Mouse (Mus musculus): Measurements from ENCODE around the gene Map3k15. TPM values are rescaled to one million over a fixed set of nuclear protein-coding genes. Genes with fewer than 3 reads are reported as not detected.

Gene Map3k15
- polyA plus RNA-seq, 1 experiment, result 0.12 TPM

DNA sequence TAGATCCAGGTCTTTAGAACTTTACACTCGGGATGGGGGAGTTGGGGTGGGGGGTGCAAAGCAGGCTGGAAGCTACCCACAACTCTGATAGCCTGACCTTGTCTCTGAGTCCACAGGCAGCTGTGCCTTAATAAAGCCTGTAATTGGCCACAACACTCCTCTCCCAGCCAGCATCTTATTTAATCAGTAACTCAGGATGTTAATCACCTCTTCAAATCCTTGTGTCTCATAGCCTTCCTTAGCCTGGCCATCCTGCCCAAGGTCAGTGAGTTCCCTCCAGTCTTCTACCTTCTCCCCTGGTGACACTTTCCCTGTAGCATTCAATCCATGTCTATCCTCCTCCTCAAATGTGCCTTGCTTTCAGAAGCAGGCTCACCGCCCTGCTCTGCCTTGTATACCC lies 19.2 kb upstream of the Map3k15 start:
- Histone ChIP-seq H3K9me3 (no peaks in the 10 kb centered on the region), H3K4me1 (peaks cover 12% of the 10 kb centered on the region), H3K27me3 (replicated peaks) (peaks cover 16% of the 10 kb centered on the region), H3K36me3 (replicated peaks; ENCODE audit: low read length) (peaks cover 8% of the 10 kb centered on the region), H3K4me3 (replicated peaks) (no peak overlapping the region)
- TF ChIP-seq GATA1 (IDR thresholded peaks at IDR 0.05; ENCODE audit: borderline replicate concordance, low read length), result no peak
- no peak for TF ChIP-seq FLI1 (IDR thresholded peaks at IDR 0.05; ENCODE audit: low read length)

DNA sequence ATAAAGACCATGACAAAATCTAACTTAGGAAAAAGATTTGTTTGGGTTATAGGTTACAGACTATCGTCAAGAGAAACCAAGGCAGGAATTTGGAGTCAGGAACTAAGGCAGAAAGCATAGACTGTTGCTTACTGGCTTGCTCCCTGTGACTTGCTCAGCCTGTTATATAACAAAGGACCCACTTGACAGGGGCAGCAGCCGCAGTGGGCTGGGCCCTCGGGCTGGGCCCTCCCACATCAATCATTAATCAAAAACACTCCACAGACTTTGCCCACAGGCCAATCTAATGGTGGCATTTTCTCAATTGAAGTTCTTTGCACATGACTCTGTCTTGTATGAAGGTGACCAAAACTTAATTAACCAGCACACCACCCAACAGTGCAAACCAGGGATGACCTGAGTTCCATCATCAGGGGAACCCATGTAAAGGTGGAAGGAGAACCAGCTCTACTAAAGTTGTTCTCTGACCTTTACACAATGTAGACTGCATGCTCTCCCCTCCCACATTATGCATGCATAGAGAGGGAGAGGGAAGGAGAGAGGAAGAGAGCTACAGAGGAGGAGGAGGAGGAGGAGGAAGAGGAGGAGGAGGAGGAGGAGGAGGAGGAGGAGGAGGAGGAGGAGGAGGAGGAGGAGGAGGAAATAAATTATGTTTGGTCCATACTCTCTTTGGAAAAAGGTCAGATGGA lies 17.0 kb upstream of the Map3k15 start:
- Histone ChIP-seq H3K9me3 (no peaks in the 10 kb centered on the region), H3K36me3 (replicated peaks; ENCODE audit: low read length) (peaks cover 6% of the 10 kb centered on the region), H3K4me1 (peaks cover 5% of the 10 kb centered on the region; the same call in 1 of the 2 replicates), H3K4me3 (replicated peaks) (no peak overlapping the region), H3K27me3 (replicated peaks) (peaks cover 10% of the 10 kb centered on the region)
- TF ChIP-seq FLI1 (IDR thresholded peaks at IDR 0.05; ENCODE audit: low read length) (no peak), GATA1 (IDR thresholded peaks at IDR 0.05; ENCODE audit: borderline replicate concordance, low read length) (no peak)

DNA sequence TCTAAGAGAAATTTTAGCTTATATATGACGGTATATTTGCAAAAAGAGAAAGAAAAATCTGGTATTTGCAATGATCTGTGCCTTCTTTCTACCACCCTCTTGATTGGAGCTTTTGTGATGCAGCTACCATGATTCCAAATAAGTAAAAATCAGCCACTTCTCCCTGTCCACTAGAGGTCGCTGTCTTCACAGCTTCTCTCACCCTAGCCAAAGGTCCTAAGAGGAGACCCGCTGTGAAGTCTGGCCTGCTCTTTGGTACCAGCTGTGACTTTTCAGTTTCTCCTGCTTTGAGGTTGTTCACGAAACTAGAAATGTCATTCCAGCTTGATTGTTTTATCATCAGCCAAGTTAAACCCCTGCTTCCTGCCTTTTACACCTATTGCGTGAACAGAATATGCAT lies 14.5 kb upstream of the Map3k15 start:
- Histone ChIP-seq H3K9me3 (no peaks in the 10 kb centered on the region), H3K4me1 (peaks cover 5% of the 10 kb centered on the region; the same call in 1 of the 2 replicates), H3K36me3 (replicated peaks; ENCODE audit: low read length) (no peaks in the 10 kb centered on the region), H3K27me3 (replicated peaks) (peaks cover 12% of the 10 kb centered on the region), H3K4me3 (replicated peaks) (no peak overlapping the region)
- TF ChIP-seq GATA1 (IDR thresholded peaks at IDR 0.05; ENCODE audit: borderline replicate concordance, low read length) (no peak), FLI1 (IDR thresholded peaks at IDR 0.05; ENCODE audit: low read length) (no peak)

DNA sequence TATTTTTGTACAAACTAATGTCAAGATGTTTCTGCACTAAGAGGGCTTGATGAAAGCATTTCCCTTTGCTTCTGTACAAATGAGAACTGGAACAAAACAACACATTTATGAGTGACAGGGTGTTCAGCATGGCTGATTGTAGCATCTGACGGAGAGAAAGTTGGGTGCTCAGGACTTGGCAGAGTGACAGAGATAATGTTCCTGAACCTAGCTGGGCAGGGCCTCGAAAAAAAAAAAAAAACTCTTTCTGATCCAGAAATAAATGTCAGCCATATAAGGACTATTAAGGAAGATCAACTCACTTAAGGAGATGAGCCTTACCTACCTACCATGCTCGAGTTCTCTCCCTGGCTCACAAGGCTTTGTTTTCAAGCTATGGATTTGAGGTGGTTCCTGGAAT lies 12.0 kb upstream of the Map3k15 start:
- H3K4me1 ChIP-seq, result no peaks in the 10 kb centered on the region
- TF ChIP-seq GATA1 (IDR thresholded peaks at IDR 0.05; ENCODE audit: borderline replicate concordance, low read length) (no peak), FLI1 (IDR thresholded peaks at IDR 0.05; ENCODE audit: low read length) (no peak)
- H3K27me3 ChIP-seq (replicated peaks), result peaks cover 7% of the 10 kb centered on the region
- no peaks in the 10 kb centered on the region for H3K9me3 ChIP-seq
- H3K4me3 ChIP-seq (replicated peaks), result no peak overlapping the region
- no peaks in the 10 kb centered on the region for H3K36me3 ChIP-seq (replicated peaks; ENCODE audit: low read length)

DNA sequence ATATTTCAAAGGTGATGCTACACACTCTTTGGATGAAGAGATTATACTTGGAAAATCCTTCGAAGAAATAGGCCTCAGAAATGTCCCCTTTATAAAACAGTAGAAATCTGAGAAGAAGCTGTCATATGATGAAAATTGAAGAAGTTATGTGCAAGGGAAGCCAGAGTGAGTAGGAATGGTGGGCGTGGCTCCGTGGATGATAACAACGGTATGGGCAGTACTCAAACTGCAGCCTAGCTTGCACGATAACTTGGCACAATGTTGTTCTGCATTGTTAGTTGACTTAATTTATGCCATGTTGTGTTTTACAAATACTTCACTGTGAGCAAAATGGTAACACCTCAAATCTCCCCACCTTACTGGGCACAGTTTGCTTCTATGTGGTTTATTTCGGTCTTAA lies 7.6 kb downstream of the Map3k15 start:
- peaks cover 16% of the 10 kb centered on the region for H3K27me3 ChIP-seq (replicated peaks)
- H3K36me3 ChIP-seq (replicated peaks; ENCODE audit: low read length), result no peaks in the 10 kb centered on the region
- H3K4me1 ChIP-seq, result no peaks in the 10 kb centered on the region
- no peak overlapping the region for H3K4me3 ChIP-seq (replicated peaks)
- TF ChIP-seq FLI1 (IDR thresholded peaks at IDR 0.05; ENCODE audit: low read length), result no peak
- TF ChIP-seq GATA1 (IDR thresholded peaks at IDR 0.05; ENCODE audit: borderline replicate concordance, low read length), result no peak
- H3K9me3 ChIP-seq, result no peaks in the 10 kb centered on the region

DNA sequence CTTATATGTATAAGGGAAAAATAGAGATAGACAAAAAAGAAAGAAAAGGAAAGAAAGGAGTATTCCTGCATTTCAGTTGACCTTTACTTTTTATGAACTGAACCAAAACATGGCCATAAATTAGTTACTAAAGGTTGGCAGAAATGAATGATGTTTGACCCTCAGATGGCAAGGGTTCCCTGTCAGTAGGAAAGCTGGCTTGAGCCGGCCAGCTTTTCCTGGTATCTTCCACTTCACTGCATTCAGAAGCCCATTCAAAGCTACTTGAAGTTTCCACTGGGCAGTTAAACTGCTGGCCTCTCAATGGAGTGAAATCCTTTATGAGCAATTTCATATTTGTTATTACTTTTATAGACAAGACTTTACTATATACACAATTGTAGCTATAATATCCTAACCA lies 65.1 kb downstream of the Map3k15 start:
- Histone ChIP-seq H3K27me3 (replicated peaks) (peaks cover 3% of the 10 kb centered on the region), H3K4me3 (replicated peaks) (no peak overlapping the region), H3K36me3 (replicated peaks; ENCODE audit: low read length) (no peaks in the 10 kb centered on the region), H3K4me1 (no peaks in the 10 kb centered on the region), H3K9me3 (no peaks in the 10 kb centered on the region)
- TF ChIP-seq FLI1 (IDR thresholded peaks at IDR 0.05; ENCODE audit: low read length) (no peak), GATA1 (IDR thresholded peaks at IDR 0.05; ENCODE audit: borderline replicate concordance, low read length) (no peak)

DNA sequence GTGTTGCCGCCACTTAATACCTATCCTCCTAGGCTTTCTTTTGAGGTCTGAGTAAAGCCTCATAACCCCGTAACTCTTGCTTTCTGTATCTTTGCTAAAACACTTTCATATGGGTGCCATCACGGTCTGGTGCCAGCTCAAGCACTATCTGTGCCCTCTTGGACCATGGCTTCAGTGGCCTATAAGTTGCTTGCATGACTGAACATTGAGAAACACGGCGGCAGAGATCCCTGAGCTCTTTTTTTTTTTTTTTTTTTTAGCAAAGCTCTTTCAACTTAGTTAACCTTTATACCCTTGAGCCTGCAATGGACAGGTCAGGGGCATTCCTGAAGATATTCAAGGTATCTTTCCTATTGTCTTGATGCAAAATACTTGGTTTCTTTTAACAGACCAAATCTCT lies 66.4 kb downstream of the Map3k15 start:
- no peaks in the 10 kb centered on the region for H3K9me3 ChIP-seq
- H3K4me1 ChIP-seq, result no peaks in the 10 kb centered on the region
- H3K27me3 ChIP-seq (replicated peaks), result peaks cover 3% of the 10 kb centered on the region
- no peak for TF ChIP-seq FLI1 (IDR thresholded peaks at IDR 0.05; ENCODE audit: low read length)
- no peak for TF ChIP-seq GATA1 (IDR thresholded peaks at IDR 0.05; ENCODE audit: borderline replicate concordance, low read length)
- H3K36me3 ChIP-seq (replicated peaks; ENCODE audit: low read length), result no peaks in the 10 kb centered on the region
- no peak overlapping the region for H3K4me3 ChIP-seq (replicated peaks)

DNA sequence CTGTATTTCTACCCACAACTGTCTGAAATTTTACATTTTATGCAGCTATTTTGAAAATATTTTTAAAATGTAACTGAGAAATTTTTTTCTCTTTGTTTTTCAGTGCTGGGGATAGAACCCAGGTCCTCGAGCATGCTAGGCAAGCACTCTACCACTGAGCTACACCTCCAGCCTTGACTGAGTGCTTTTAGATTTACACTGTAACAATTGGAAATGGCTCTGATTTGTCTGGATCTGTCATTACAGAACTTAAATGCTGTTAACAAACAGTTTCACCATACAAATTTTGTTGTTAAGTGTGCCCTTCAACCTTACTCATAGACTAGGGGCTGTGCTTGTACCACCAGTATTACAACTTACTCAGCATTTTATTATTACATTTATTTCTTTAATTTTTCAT lies 103.7 kb downstream of the Map3k15 start:
- Histone ChIP-seq H3K36me3 (replicated peaks; ENCODE audit: low read length) (no peaks in the 10 kb centered on the region), H3K9me3 (no peaks in the 10 kb centered on the region), H3K27me3 (replicated peaks) (no peaks in the 10 kb centered on the region), H3K4me3 (replicated peaks) (no peak overlapping the region), H3K4me1 (no peaks in the 10 kb centered on the region)
- TF ChIP-seq GATA1 (IDR thresholded peaks at IDR 0.05; ENCODE audit: borderline replicate concordance, low read length) (no peak), FLI1 (IDR thresholded peaks at IDR 0.05; ENCODE audit: low read length) (no peak)

DNA sequence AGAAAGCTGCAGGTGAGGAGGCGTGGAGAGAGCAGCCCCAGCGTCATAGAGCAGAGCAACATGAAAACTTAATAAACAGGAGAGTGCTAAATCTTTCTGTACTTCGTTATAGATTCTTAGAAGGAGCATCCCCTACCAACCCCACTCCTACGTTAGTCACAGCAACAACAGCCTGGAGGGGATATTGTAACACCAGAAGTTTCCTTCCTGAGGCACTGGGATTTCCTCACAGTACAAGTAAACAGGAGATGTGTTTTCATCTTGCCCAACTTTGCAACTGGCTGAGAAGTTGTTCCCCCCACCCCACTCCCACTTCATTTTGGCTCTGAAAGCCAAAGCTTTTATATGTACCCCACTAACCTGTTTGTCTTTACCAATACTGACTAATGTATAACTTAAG lies 119.6 kb downstream of the Map3k15 start:
- TF ChIP-seq FLI1 (IDR thresholded peaks at IDR 0.05; ENCODE audit: low read length) (no peak), GATA1 (IDR thresholded peaks at IDR 0.05; ENCODE audit: borderline replicate concordance, low read length) (no peak)
- Histone ChIP-seq H3K4me3 (replicated peaks) (no peak overlapping the region), H3K27me3 (replicated peaks) (peaks cover 9% of the 10 kb centered on the region), H3K4me1 (peaks cover 3% of the 10 kb centered on the region), H3K9me3 (no peaks in the 10 kb centered on the region; the same call in 1 of the 2 replicates), H3K36me3 (replicated peaks; ENCODE audit: low read length) (no peaks in the 10 kb centered on the region)

DNA sequence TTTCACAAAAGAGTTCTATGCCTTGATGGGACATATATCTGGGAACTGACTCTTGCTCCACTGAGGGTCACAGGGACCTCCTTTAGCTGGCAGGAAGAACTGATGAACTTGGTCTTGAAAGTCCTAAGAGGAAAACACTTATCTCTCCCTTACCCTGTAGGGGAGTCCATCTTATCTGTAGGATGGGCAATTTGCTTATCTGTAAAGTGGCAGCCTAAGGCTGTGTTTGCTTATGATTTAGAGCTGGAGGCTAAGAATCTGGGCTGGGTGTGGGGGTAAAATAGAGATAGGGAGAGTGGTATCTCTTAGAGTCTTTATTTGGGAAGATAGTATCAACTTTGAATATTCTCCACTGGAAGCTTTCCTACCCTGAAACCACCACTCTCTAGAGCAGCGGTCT lies 125.5 kb downstream of the Map3k15 start:
- Histone ChIP-seq H3K36me3 (replicated peaks; ENCODE audit: low read length) (peaks cover 4% of the 10 kb centered on the region), H3K4me3 (replicated peaks) (no peak overlapping the region), H3K27me3 (replicated peaks) (peaks cover 12% of the 10 kb centered on the region), H3K4me1 (peaks cover 18% of the 10 kb centered on the region), H3K9me3 (no peaks in the 10 kb centered on the region; the same call in 1 of the 2 replicates)
- no peak for TF ChIP-seq FLI1 (IDR thresholded peaks at IDR 0.05; ENCODE audit: low read length)
- no peak for TF ChIP-seq GATA1 (IDR thresholded peaks at IDR 0.05; ENCODE audit: borderline replicate concordance, low read length)

Data from megakaryocyte, embryonic 14.5 days (primary cell).